Mouse (Mus musculus) lung, embryonic 16.5 days (tissue): ENCODE results near the gene Pik3r6. TPM values are rescaled to one million over a fixed set of nuclear protein-coding genes. Genes with fewer than 3 reads are reported as not detected.

Experiments
- ATAC-seq: fragments of 200-750 bp; cut with Nextera tagmentation; 2 replicates; pipeline ENCODE4 v1.8.0; 2017; ENCODE audit warnings: low read depth, mild to moderate bottlenecking, moderate library complexity
- H3K27ac ChIP-seq: fragments of 300-500 bp; sonication (generic); 2 replicates; pipeline ENCODE4 v1.5.1; 2014; ENCODE audit warnings: mild to moderate bottlenecking, control low read depth, low read length
- H3K27me3 ChIP-seq: fragments of 300-500 bp; sonication (generic); 2 replicates; pipeline ENCODE4 v1.6.1; 2014; ENCODE audit warnings: low read depth, low read length, mixed read lengths; ENCODE audit not compliant: control insufficient read depth, insufficient read depth
- H3K36me3 ChIP-seq: fragments of 300-500 bp; sonication (generic); 2 replicates; pipeline ENCODE4 v1.6.1; 2014; ENCODE audit warnings: low read length; ENCODE audit not compliant: control insufficient read depth, insufficient read depth
- H3K4me1 ChIP-seq: fragments of 300-500 bp; sonication (generic); replicated peaks from 2 replicates; pipeline ENCODE4 v1.6.1; 2014; ENCODE audit warnings: low read length, mixed read lengths; ENCODE audit not compliant: control insufficient read depth, insufficient read depth
- H3K4me2 ChIP-seq: fragments of 300-500 bp; sonication (generic); 2 replicates; pipeline ENCODE4 v1.6.1; 2014; ENCODE audit warnings: low read depth, low read length, control low read depth
- H3K4me3 ChIP-seq: fragments of 300-500 bp; sonication (generic); 2 replicates; pipeline ENCODE4 v1.5.1; 2014; ENCODE audit warnings: mild to moderate bottlenecking, low read length, control low read depth
- H3K9ac ChIP-seq: fragments of 300-500 bp; sonication (generic); 2 replicates; pipeline ENCODE4 v1.6.1; 2014; ENCODE audit warnings: low read length, control low read depth
- H3K9me3 ChIP-seq: fragments of 300-500 bp; sonication (generic); 2 replicates; pipeline ENCODE4 v1.6.1; 2016; ENCODE audit warnings: low read length; ENCODE audit not compliant: control insufficient read depth
- WGBS: fragments of 180-500 bp; shearing (Covaris S2); extraction: QIAGEN DNeasy Blood & Tissue Kit; methylation state at CpG from one replicate; pipeline ENCODE4 v1.1.7; 2014; 5-methylcytosine and 5-hydroxymethylcytosine counted together
- polyA plus RNA-seq: library from polyadenylated mRNA; unstranded; fragments of >200 nt; fragmentation: Nextera tagmentation; extraction: Ambion mirVana; gene quantifications from 2 replicates; pipeline ENCODE4 v1.2.1, GENCODE M21; 2015

Pik3r6 gene
- polyA plus RNA-seq, 1 experiment from 2014 or later: 6.0 TPM

- H3K27me3 ChIP-seq: no peaks in the 10 kb centered on the region
- H3K4me2 ChIP-seq: no peak overlapping the region
- no peaks in the 10 kb centered on the region for H3K36me3 ChIP-seq
- H3K9me3 ChIP-seq: no peaks in the 10 kb centered on the region
- no peak overlapping the region for H3K9ac ChIP-seq
- no peak for ATAC-seq
- H3K27ac ChIP-seq: no peak overlapping the region
- 84% methylated on average over 1 of the region's 1 CpGs for WGBS
- no peaks in the 10 kb centered on the region; the same call in 1 of the 2 replicates for H3K4me1 ChIP-seq
- no peak overlapping the region for H3K4me3 ChIP-seq
These were observed 74.3 kb downstream of the Pik3r6 start for GRCm38 (mm10) chr11:68577076-68577475.

DNA sequence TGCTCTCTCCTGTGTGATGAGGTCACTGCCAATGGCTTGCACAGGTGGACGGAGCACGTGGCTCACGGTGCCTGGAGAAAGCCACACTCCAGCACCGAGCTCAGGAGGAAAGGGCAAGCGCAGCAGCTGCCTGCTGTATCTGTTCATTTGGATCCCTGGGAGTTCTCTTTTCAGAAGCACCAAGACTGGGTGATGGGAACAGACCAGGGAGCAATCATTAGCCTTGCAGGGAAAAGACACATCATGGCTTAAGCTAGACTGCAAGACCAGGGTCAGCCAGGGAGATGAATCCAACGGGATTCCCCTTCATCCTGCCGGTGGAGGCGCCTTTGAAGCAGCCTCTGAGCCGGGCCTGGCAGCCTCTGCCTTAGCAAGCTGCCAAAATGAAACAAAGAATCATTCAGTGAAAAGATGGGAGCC is 76.7 kb downstream of the Pik3r6 start:
- peak; percentile 32; the same call in 1 of the 2 replicates for ATAC-seq
- WGBS: 23% methylated on average over 9 of the region's 9 CpGs

DNA sequence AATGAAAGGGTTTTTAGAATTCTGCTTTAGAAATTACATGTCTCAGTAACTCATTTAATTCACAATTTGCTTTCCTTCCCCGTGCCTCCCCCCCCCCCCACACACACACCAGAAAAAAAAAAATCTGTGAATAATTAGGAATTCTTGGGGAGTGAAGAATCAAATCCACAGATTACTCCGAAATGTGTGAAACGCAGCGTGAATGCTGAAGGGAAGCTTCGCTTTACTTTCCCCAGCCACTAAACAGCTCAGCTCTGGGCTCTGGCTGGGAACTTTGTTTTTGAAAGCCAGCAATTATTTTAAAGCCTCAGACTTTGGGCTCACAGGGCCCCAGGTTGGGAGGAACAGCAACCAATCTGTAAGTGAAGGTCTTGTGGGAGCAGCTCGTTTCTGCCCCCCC is 77.7 kb downstream of the Pik3r6 start:
- no peak overlapping the region for H3K4me3 ChIP-seq
- H3K9ac ChIP-seq: no peak overlapping the region
- H3K36me3 ChIP-seq: no peaks in the 10 kb centered on the region
- no peak overlapping the region for H3K4me2 ChIP-seq
- 73% methylated on average over 6 of the region's 6 CpGs for WGBS
- ATAC-seq: no peak
- no peaks in the 10 kb centered on the region for H3K27me3 ChIP-seq
- H3K4me1 ChIP-seq: peaks cover 4% of the 10 kb centered on the region
- H3K9me3 ChIP-seq: no peaks in the 10 kb centered on the region
- H3K27ac ChIP-seq: no peak overlapping the region

More for the DNA sequence above, 76.7 kb downstream of the Pik3r6 start:
- Histone ChIP-seq H3K4me2 (no peak overlapping the region), H3K9me3 (no peaks in the 10 kb centered on the region), H3K9ac (no peak overlapping the region), H3K4me1 (peaks cover 4% of the 10 kb centered on the region), H3K27me3 (no peaks in the 10 kb centered on the region), H3K36me3 (no peaks in the 10 kb centered on the region), H3K27ac (no peak overlapping the region), H3K4me3 (no peak overlapping the region)

GRCm38 (mm10) chr11:68583225-68583624 is 80.4 kb downstream of the Pik3r6 start:
- H3K9ac ChIP-seq: no peak overlapping the region
- H3K4me3 ChIP-seq: no peak overlapping the region
- no peaks in the 10 kb centered on the region for H3K36me3 ChIP-seq
- H3K4me2 ChIP-seq: no peak overlapping the region
- no peaks in the 10 kb centered on the region for H3K27me3 ChIP-seq
- WGBS: 71% methylated on average over 13 of the region's 13 CpGs
- no peak overlapping the region for H3K27ac ChIP-seq
- H3K4me1 ChIP-seq: peaks cover 4% of the 10 kb centered on the region
- peak; percentile 32; the same call in 1 of the 2 replicates for ATAC-seq
- no peaks in the 10 kb centered on the region for H3K9me3 ChIP-seq

- no peaks in the 10 kb centered on the region for H3K9me3 ChIP-seq
- H3K4me2 ChIP-seq: no peak overlapping the region
- 60% methylated on average over 8 of the region's 8 CpGs for WGBS
- no peak overlapping the region for H3K9ac ChIP-seq
- no peak overlapping the region for H3K4me3 ChIP-seq
- H3K27ac ChIP-seq: peak overlapping the region; percentile 36; the same call in 1 of the 2 replicates
- ATAC-seq: 0 out of 2 replicates have a peak, but pooled peaks have one; percentile 24
- H3K36me3 ChIP-seq: no peaks in the 10 kb centered on the region
- no peaks in the 10 kb centered on the region for H3K27me3 ChIP-seq
- H3K4me1 ChIP-seq: peaks cover 4% of the 10 kb centered on the region
These were observed 81.2 kb downstream of the Pik3r6 start for GRCm38 (mm10) chr11:68583906-68584480.

DNA sequence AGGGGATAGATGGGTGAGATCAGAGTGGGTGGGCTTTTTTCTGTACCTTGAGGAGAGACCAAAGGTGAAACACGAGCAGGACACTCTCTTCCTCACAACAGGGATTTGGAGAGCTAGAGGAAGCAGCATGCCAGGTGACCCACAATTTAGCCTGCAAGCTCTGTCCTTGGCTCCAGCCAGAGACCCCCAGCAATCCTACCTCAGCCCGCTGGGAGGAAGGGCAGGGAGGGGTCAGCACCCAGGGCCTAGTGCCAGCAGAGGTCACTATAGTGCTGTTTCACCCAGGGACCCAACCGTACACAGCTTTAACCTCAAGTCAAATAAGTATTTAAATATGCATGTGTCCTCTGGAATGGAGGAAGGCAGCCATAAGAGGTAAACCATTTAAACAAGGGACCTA is 83.1 kb downstream of the Pik3r6 start:
- Histone ChIP-seq H3K4me3 (no peak overlapping the region), H3K9ac (no peak overlapping the region), H3K4me1 (peaks cover 14% of the 10 kb centered on the region), H3K4me2 (no peak overlapping the region), H3K36me3 (no peaks in the 10 kb centered on the region), H3K27me3 (no peaks in the 10 kb centered on the region), H3K9me3 (no peaks in the 10 kb centered on the region), H3K27ac (no peak overlapping the region)
- no peak for ATAC-seq
- 30% methylated on average over 3 of the region's 3 CpGs for WGBS

DNA sequence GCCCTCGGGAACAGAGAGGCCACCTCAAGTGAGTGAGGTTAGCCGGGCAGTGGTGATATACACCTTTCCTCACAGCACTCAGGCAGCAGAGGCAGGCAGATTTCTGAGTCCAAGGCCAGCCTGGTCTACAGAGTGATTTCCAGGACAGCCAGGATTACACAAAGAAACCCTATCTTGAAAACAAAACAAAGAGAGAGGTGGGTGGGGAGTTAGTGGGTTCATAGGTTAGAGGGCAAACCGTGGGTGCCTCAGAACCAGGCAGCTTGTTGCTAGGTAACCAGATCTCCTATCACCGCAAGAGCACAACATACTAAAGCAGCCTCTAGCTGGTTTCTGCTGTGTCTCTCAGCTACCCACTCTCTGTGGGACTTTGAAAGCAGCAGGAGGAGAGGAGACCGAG is 83.9 kb downstream of the Pik3r6 start, which contains the start of gene Ccdc42:
Gene Ccdc42 (plus strand): TSS at position 301 of the 400 bp plus-strand sequence.
- ATAC-seq: no peak
- WGBS: 64% methylated on average over 5 of the region's 5 CpGs
- no peaks in the 10 kb centered on the region for H3K27me3 ChIP-seq
- H3K4me3 ChIP-seq: no peak within 1 kb of the TSS
- H3K36me3 ChIP-seq: no peaks in the 10 kb centered on the region
- H3K9me3 ChIP-seq: no peaks in the 10 kb centered on the region
- H3K4me1 ChIP-seq: peaks cover 17% of the 10 kb centered on the region
- no peak within 1 kb of the TSS for H3K4me2 ChIP-seq
- no peak within 1 kb of the TSS for H3K9ac ChIP-seq
- no peak within 1 kb of the TSS for H3K27ac ChIP-seq

DNA sequence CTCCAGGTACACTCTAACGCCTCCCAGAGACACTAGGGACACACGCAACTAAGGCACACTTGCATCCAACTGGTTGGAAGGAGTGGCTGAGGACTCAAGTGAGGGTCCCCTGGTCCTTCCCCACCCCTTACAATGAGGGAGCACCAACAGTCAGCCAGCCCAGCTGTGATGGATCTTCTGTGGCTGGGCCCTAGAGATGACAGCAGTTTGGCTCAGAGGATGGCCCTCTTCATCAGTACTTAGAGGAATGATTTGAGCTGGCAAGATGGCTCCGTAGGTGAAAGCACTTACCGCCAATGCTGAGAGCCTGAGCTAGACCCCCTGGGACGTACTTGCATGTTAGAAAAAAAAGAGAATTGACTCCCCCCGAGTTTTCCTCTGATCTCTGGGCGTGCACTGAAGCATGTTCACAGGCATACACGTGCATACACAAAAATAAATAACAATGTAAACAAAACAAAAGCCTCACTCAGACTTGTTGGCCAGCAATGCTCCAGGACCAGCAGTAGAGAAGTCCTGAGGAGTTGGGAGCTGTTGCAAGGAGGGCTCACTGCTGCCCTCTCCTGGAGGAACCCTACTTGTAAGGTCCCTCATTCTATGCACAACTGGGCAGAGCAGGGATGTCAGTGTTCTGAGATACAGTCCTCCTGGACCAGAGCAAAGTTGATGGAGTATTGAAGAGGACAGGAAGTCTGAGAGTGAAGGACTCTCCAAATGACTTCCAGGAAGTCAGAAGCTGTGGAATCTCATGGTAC is 86.4 kb downstream of the Pik3r6 start:
- no peak overlapping the region for H3K4me3 ChIP-seq
- no peak overlapping the region for H3K27ac ChIP-seq
- 58% methylated on average over 8 of the region's 8 CpGs for WGBS
- no peak overlapping the region for H3K4me2 ChIP-seq
- peak; percentile 85 for ATAC-seq
- no peak overlapping the region for H3K9ac ChIP-seq
- no peaks in the 10 kb centered on the region for H3K9me3 ChIP-seq
- H3K27me3 ChIP-seq: no peaks in the 10 kb centered on the region
- H3K4me1 ChIP-seq: peaks cover 16% of the 10 kb centered on the region
- H3K36me3 ChIP-seq: no peaks in the 10 kb centered on the region

- Histone ChIP-seq H3K27ac (no peak overlapping the region), H3K36me3 (no peaks in the 10 kb centered on the region), H3K4me1 (peaks cover 15% of the 10 kb centered on the region), H3K9ac (no peak overlapping the region), H3K27me3 (no peaks in the 10 kb centered on the region), H3K4me2 (no peak overlapping the region), H3K4me3 (no peak overlapping the region), H3K9me3 (no peaks in the 10 kb centered on the region)
- WGBS: 34% methylated on average over 5 of the region's 5 CpGs
- no peak for ATAC-seq
These were observed 88.9 kb downstream of the Pik3r6 start for GRCm38 (mm10) chr11:68591708-68592107.
